Mouse (Mus musculus): Measurements from ENCODE around the gene Asna1.

- TF ChIP-seq EP300 (IDR thresholded peaks at IDR 0.05; ENCODE audit: low read depth) (no peak), CTCF (IDR thresholded peaks at IDR 0.05; ENCODE audit: low read depth) (no peak)
Observed at GRCm38 (mm10) chr8:85057367-85057766, 32.3 kb upstream of the Asna1 start.
